Mouse (Mus musculus) hindbrain, postnatal 0 days (tissue): ENCODE measurements around the gene Gucy1a1. TPM values are rescaled to one million over a fixed set of nuclear protein-coding genes. Genes with fewer than 3 reads are reported as not detected.

Experiments
- ATAC-seq: fragments of 200-750 bp; cut with Nextera tagmentation; 2 replicates; pipeline ENCODE4 v1.8.0; 2017; ENCODE audit warnings: mild to moderate bottlenecking, moderate TSS enrichment, moderate library complexity
- DNase-seq: peaks from one replicate; pipeline ENCODE4 v3.0.0-alpha.2; 2015; ENCODE audit warnings: low spot score
- H3K27ac ChIP-seq: fragments of 300-500 bp; sonication (generic); 2 replicates; pipeline ENCODE4 v1.5.1; 2014; ENCODE audit warnings: mild to moderate bottlenecking
- H3K27me3 ChIP-seq: fragments of 300-500 bp; sonication (generic); 2 replicates; pipeline ENCODE4 v1.6.1; 2014; ENCODE audit warnings: low read length, mixed read lengths; ENCODE audit not compliant: insufficient read depth
- H3K36me3 ChIP-seq: fragments of 300-500 bp; sonication (generic); 2 replicates; pipeline ENCODE4 v1.6.1; 2014; ENCODE audit warnings: low read length, mixed read lengths; ENCODE audit not compliant: insufficient read depth
- H3K4me1 ChIP-seq: fragments of 300-500 bp; sonication (generic); 2 replicates; pipeline ENCODE4 v1.6.1; 2014; ENCODE audit warnings: antibody characterized with exemption, low read length, mixed read lengths; ENCODE audit not compliant: insufficient read depth
- H3K4me2 ChIP-seq: fragments of 300-500 bp; sonication (generic); 2 replicates; pipeline ENCODE4 v1.6.1; 2014; ENCODE audit warnings: low read depth, mild to moderate bottlenecking, low read length, moderate library complexity, mixed read lengths
- H3K4me3 ChIP-seq: fragments of 300-500 bp; sonication (generic); 2 replicates; pipeline ENCODE4 v1.5.1; 2014; ENCODE audit warnings: low read length
- H3K9ac ChIP-seq: fragments of 300-500 bp; sonication (generic); replicated peaks from 2 replicates; pipeline ENCODE4 v1.6.1; 2014; ENCODE audit warnings: mild to moderate bottlenecking, low read length, moderate library complexity, mixed read lengths
- H3K9me3 ChIP-seq: fragments of 300-500 bp; sonication (generic); 2 replicates; pipeline ENCODE4 v1.6.1; 2016; ENCODE audit warnings: low read length, mixed read lengths
- CTCF ChIP-seq: IDR thresholded peaks from 2 replicates; pipeline ENCODE4 v1.5.1; 2016; ENCODE audit warnings: antibody characterized with exemption, control low read depth, low read depth
- WGBS: fragments of 180-500 bp; shearing (Covaris S2); extraction: QIAGEN DNeasy Blood & Tissue Kit; methylation state at CpG from one replicate; pipeline ENCODE4 v1.1.7; 2014; 5-methylcytosine and 5-hydroxymethylcytosine counted together
- polyA plus RNA-seq: library from polyadenylated mRNA; unstranded; fragments of >200 nt; fragmentation: Nextera tagmentation; extraction: Ambion mirVana; gene quantifications from 2 replicates; pipeline ENCODE4 v1.2.1, GENCODE M21; 2015
- total RNA-seq: library from RNA; depleted of rRNA; stranded (reverse); fragments of >200 nt; gene quantifications from 2 replicates; pipeline ENCODE4 v1.2.3, GENCODE M21; 2014

Gene Gucy1a1
- total and polyA plus RNA-seq, 2 experiments from 2014 or later = 27.6 to 43.4 TPM

- no peak overlapping the region for H3K4me2 ChIP-seq
- no peak overlapping the region for H3K4me3 ChIP-seq
- WGBS = 59% methylated on average over 5 of the region's 5 CpGs
- DNase-seq (no peak), ATAC-seq (no peak)
- no peaks in the 10 kb centered on the region for H3K4me1 ChIP-seq
- H3K36me3 ChIP-seq = peaks cover 7% of the 10 kb centered on the region; the same call in 1 of the 2 replicates
- no peak for TF ChIP-seq CTCF
- no peaks in the 10 kb centered on the region for H3K27me3 ChIP-seq
- H3K27ac ChIP-seq = no peak overlapping the region
- no peaks in the 10 kb centered on the region for H3K9me3 ChIP-seq
- no peak overlapping the region for H3K9ac ChIP-seq
Measured at GRCm38 (mm10) chr3:82057201-82057600, 88.4 kb downstream of the Gucy1a1 start.

GRCm38 (mm10) chr3:82054283-82054974 lies 91.2 kb downstream of the Gucy1a1 start:
- ATAC-seq = 0 out of 2 replicates have a peak, but pooled peaks have one; percentile 43
- Histone ChIP-seq H3K9ac (no peak overlapping the region), H3K4me3 (no peak overlapping the region), H3K36me3 (peaks cover 7% of the 10 kb centered on the region; the same call in 1 of the 2 replicates), H3K4me1 (no peaks in the 10 kb centered on the region), H3K27ac (no peak overlapping the region), H3K27me3 (no peaks in the 10 kb centered on the region), H3K4me2 (no peak overlapping the region), H3K9me3 (no peaks in the 10 kb centered on the region)
- peak; percentile 29 for DNase-seq
- 59% methylated on average over 5 of the region's 5 CpGs for WGBS
- TF ChIP-seq CTCF = no peak

GRCm38 (mm10) chr3:82052029-82052428 lies 93.6 kb downstream of the Gucy1a1 start:
- Histone ChIP-seq H3K4me2 (no peak overlapping the region), H3K27me3 (no peaks in the 10 kb centered on the region), H3K4me1 (no peaks in the 10 kb centered on the region), H3K27ac (no peak overlapping the region), H3K4me3 (no peak overlapping the region), H3K36me3 (peaks cover 4% of the 10 kb centered on the region; the same call in 1 of the 2 replicates), H3K9ac (no peak overlapping the region), H3K9me3 (no peaks in the 10 kb centered on the region)
- 33% methylated on average over 2 of the region's 2 CpGs for WGBS
- ATAC-seq (no peak), DNase-seq (no peak)
- TF ChIP-seq CTCF = no peak

- Histone ChIP-seq H3K4me3 (no peak overlapping the region), H3K9me3 (no peaks in the 10 kb centered on the region), H3K27ac (no peak overlapping the region), H3K4me1 (no peaks in the 10 kb centered on the region), H3K27me3 (no peaks in the 10 kb centered on the region), H3K36me3 (0 out of 2 replicates have a peak, but pooled peaks cover 3% of the 10 kb centered on the region), H3K4me2 (no peak overlapping the region), H3K9ac (no peak overlapping the region)
- no peak for TF ChIP-seq CTCF
- ATAC-seq = no peak
- no peak for DNase-seq
Measured at GRCm38 (mm10) chr3:82051468-82051867, 94.1 kb downstream of the Gucy1a1 start.

GRCm38 (mm10) chr3:82048681-82049080 lies 96.9 kb downstream of the Gucy1a1 start:
- Histone ChIP-seq H3K27ac (no peak overlapping the region), H3K36me3 (peaks cover 8% of the 10 kb centered on the region; the same call in 1 of the 2 replicates), H3K4me3 (no peak overlapping the region), H3K4me1 (no peaks in the 10 kb centered on the region), H3K9ac (no peak overlapping the region), H3K4me2 (no peak overlapping the region), H3K27me3 (no peaks in the 10 kb centered on the region), H3K9me3 (no peaks in the 10 kb centered on the region)
- DNase-seq (no peak), ATAC-seq (no peak)
- WGBS = 62% methylated on average over 7 of the region's 7 CpGs
- TF ChIP-seq CTCF = no peak

GRCm38 (mm10) chr3:82048078-82048477 lies 97.5 kb downstream of the Gucy1a1 start:
- DNase-seq = no peak
- Histone ChIP-seq H3K9me3 (no peaks in the 10 kb centered on the region), H3K4me2 (no peak overlapping the region), H3K9ac (no peak overlapping the region), H3K27me3 (no peaks in the 10 kb centered on the region), H3K4me1 (no peaks in the 10 kb centered on the region), H3K27ac (no peak overlapping the region), H3K36me3 (peaks cover 8% of the 10 kb centered on the region; the same call in 1 of the 2 replicates), H3K4me3 (no peak overlapping the region)
- ATAC-seq = no peak
- TF ChIP-seq CTCF = no peak
- 64% methylated on average over 4 of the region's 4 CpGs for WGBS

GRCm38 (mm10) chr3:82047100-82047753 lies 98.4 kb downstream of the Gucy1a1 start:
- Histone ChIP-seq H3K27ac (no peak overlapping the region), H3K4me2 (no peak overlapping the region), H3K9me3 (no peaks in the 10 kb centered on the region), H3K4me3 (no peak overlapping the region), H3K36me3 (peaks cover 8% of the 10 kb centered on the region; the same call in 1 of the 2 replicates), H3K27me3 (no peaks in the 10 kb centered on the region), H3K4me1 (no peaks in the 10 kb centered on the region), H3K9ac (no peak overlapping the region)
- peak; percentile 82 for TF ChIP-seq CTCF
- peak; percentile 85 for DNase-seq
- peak; percentile 79 for ATAC-seq
- 28% methylated on average over 8 of the region's 8 CpGs for WGBS
